Mouse (Mus musculus) olfactory bulb, adult 2 months (tissue): ENCODE measurements around the gene Fndc7.

Source experiments
- CTCF ChIP-seq: fragments of 200-500 bp; IDR thresholded peaks from 2 replicates; pipeline ENCODE4 v1.5.1; 2012; ENCODE audit warnings: low read depth, mild to moderate bottlenecking, low read length, moderate library complexity; ENCODE audit not compliant: insufficient read depth
- POLR2A ChIP-seq: fragments of 200-500 bp; IDR thresholded peaks from 2 replicates; pipeline ENCODE4 v1.6.1; 2012; ENCODE audit warnings: mild to moderate bottlenecking, low read depth, low read length, moderate library complexity; ENCODE audit not compliant: insufficient read depth

DNA sequence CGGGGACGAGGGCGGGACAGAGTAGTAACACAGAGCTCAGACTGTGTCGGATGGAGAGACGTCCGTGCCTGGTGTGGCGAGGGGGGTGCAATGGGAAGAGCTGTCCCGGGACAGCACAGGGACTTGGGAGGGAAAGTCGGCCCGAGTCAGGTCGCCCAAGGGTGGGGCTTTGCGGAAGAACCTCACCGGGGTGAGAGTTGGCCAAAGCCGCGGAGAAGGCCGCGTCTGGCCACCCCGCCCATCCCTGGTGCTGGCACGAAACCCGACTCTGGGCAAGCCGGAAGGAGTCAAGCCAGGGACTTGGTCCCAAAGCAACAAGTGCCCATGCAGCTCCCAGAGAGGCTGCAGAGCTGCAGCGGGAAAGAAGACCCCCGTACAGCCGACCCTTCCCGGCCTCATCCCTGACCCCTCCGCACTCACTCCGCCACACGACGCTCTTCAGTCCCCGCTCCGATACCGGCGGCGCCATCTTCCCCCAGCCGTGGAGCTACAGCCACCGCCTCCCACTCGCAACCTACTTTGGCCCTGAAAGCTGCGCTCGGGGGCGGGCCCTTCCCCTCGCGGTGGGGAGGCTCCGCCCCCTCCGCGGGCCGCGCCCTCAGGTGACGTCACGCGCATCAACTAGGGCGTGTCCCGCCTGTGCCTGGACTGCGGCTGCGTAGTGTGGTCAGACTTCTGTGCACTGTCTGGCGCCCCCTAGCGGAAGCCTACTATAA lies 49.6 kb downstream of the Fndc7 start, which contains the start of gene Stxbp3:
- TF ChIP-seq CTCF (peak; percentile 46; the same call in 1 of the 2 replicates), POLR2A (peak; percentile 64; the same call in 1 of the 2 replicates)
